Mouse (Mus musculus) layer of hippocampus, adult 18-20 months (tissue): ENCODE measurements around the gene Sbf2. TPM values are rescaled to one million over a fixed set of nuclear protein-coding genes. Genes with fewer than 3 reads are reported as not detected.
"Not testable (repeated sequence)": the region's sequence is repeated elsewhere in the genome, so short reads cannot be mapped to it uniquely, and the experiment has no call there.

Experiments used
- DNase-seq, 2 experiments: peaks; one replicate each; pipeline ENCODE4 v3.0.0; 2022; ENCODE audit warnings: low spot score in 2 of 2
- long read RNA-seq: library from polyadenylated mRNA; stranded (forward); transcript quantifications from one replicate; pipeline ENCODE4 v2.0.0, GENCODE M21; 2021
- total RNA-seq, 2 experiments: library from RNA; stranded (reverse); gene quantifications; 2 replicates each; pipeline ENCODE4 v1.2.3; 2021

Sbf2 gene
- 10 to 100 TPM; 67.6 to 69.0 TPM for total RNA-seq
- long read RNA-seq, full-length matches to known transcripts, result 7 of 23 reads
- long read RNA-seq, partial matches to known transcripts, result 4 of 23 reads
- long read RNA-seq, other reads (novel, unspliced or antisense), result 12 of 23 reads

GRCm38 (mm10) chr7:110614133-110615063 lies at the start of gene Sbf2:
Sbf2 (minus strand) TSS chr7:110614922.
- peak; percentile 56 to 76 for DNase-seq

DNA sequence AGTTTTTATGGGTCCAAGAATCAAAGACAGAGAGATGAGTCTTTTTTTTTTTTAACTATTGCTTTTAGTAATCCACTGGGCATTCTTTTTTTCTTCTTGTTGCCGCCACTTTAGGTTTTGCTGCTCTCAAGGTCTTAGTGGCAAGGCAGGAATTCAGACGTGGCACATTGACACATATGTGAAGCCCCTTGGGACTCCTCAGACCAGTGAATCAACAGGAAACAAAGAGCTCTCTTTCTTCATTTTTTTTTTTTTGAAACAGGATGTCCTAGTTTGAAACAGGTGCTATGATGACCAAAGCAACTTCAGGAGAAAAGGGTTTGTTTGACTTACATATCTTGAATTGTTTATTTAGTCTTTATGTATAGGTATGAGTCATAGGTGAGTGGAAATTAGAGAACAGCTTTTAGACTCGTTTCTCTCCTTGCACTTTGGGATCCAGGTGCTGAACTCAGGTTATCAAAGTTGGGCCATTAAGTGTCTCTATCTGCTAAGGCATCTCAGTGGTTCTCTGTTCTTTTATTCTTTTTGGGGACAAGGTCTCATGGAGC lies 43.7 kb upstream of the Sbf2 start:
- DNase-seq, result no peak

DNA sequence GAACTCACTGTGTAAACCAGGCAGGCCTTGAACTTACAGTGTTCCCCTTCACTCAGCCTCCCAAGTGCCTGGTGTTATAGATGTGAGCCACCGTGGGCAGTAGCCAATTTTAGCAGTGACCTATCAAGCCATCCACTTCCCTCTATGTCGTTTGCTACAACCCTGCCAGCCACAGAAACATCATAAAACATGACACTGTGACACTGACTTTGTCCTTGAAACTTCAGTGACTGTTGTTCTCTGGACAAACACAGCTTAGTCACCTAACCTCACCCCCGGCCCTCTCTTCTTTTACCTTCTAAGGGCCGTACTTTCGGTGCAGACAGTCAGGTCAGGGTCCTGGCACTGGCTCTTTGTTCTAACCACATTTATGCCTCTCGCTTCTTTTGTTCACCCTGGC lies 41.2 kb upstream of the Sbf2 start:
- no peak for DNase-seq

GRCm38 (mm10) chr7:110655230-110655629 lies 40.5 kb upstream of the Sbf2 start:
- no peak for DNase-seq

GRCm38 (mm10) chr7:110651091-110651490 lies 36.4 kb upstream of the Sbf2 start:
- DNase-seq, result no peak

- DNase-seq, result no peak
These were observed 35.8 kb upstream of the Sbf2 start for GRCm38 (mm10) chr7:110650491-110650890.

- DNase-seq, result no peak
These were observed 34.6 kb upstream of the Sbf2 start for GRCm38 (mm10) chr7:110649133-110649987.

DNA sequence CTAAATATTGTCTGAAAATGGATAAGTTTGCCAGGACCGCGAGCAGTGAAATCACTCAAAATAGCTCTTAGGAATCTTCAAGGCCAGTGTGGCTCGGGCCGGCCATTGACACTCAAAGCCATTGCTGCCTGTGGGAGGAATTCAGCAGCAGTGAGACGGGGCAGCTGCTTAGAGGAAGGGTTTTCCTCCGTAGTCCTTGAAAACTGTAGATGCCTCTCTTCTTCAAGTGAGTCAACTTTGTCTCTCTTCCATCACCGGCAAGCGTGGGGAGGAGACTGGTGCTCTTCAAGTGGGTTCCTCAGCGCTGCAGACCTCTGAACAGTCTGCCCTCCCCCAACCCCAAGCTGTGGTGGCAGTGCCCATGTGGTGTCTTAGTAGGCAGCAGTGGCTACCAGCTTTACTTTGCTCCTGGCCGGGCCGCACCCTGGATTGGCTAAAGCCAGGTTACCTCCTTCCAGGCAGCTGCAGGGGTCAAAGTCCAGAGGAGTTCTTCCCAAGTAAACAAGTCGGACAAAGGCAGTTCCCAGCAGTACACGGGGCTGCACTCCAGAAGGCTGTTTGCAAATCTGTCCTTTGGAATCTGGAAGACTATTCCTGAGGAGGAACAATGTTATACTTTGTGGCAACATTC lies 33.8 kb upstream of the Sbf2 start:
- no peak for DNase-seq

- DNase-seq, result no peak
These were observed 33.1 kb upstream of the Sbf2 start for GRCm38 (mm10) chr7:110647559-110648454.

GRCm38 (mm10) chr7:110646611-110647407 lies 32.1 kb upstream of the Sbf2 start:
- no peak for DNase-seq

GRCm38 (mm10) chr7:110645859-110646258 lies 31.1 kb upstream of the Sbf2 start:
- no peak for DNase-seq

DNA sequence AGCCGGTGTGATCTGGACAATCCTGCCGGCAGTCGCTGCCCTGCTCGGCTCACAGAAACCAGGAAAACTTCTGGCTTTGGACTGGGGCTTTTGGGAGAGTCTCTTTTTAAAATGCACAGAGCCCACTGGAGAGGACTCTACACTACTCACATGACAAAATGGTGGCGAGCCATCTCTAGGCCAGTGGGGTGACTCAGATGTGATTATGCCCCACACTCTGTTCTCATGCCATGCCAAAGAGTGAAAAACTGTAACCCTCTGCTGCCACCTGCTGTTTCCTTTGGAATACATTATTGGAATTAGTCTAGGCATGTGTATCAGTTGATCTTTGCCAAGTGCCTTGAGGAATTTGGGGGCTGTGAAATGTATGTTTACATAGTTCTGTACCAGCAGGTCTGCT lies 30.6 kb upstream of the Sbf2 start:
- DNase-seq, result peak in 1 of 2 experiments; percentile 84

GRCm38 (mm10) chr7:110639958-110640357 lies 25.2 kb upstream of the Sbf2 start:
- not testable (repeated sequence) for DNase-seq

GRCm38 (mm10) chr7:110639291-110639915 lies 24.7 kb upstream of the Sbf2 start:
- DNase-seq, result no peak

- no peak for DNase-seq
These were observed 23.8 kb upstream of the Sbf2 start for GRCm38 (mm10) chr7:110638305-110639110.

- no peak for DNase-seq
These were observed 21.8 kb upstream of the Sbf2 start for GRCm38 (mm10) chr7:110636559-110636958.

DNA sequence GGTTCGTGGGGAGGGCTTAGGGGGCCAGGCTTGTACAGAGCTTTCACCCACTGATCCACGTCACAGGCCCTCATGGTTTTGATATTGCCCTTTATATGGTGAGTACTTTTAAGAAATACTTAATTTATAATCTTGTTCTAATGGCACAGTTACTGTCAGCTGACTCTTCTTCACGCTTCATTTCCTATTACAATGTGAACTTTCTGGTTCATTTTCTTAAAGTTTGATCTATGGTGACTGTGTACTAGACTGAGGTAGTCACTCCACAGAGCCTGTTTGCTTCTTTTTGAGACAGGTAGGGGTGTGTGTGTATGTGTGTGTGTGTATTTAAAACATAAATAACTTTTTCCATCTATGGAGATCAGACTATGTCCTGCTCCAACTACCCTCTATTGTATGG lies 21.2 kb upstream of the Sbf2 start:
- no peak for DNase-seq
